Mouse (Mus musculus) hindbrain, embryonic 12.5 days (tissue): ENCODE measurements around the gene Cyp11a1. TPM values are rescaled to one million over a fixed set of nuclear protein-coding genes. Genes with fewer than 3 reads are reported as not detected.

Experiments
- ATAC-seq: fragments of 200-750 bp; cut with Nextera tagmentation; 2 replicates; pipeline ENCODE4 v1.8.0; 2017; ENCODE audit warnings: moderate TSS enrichment; ENCODE audit not compliant: low FRiP score
- H3K27ac ChIP-seq: fragments of 300-500 bp; sonication (generic); 2 replicates; pipeline ENCODE4 v1.5.1; 2016; ENCODE audit warnings: mild to moderate bottlenecking
- H3K27me3 ChIP-seq: fragments of 300-500 bp; sonication (generic); 2 replicates; pipeline ENCODE4 v1.6.1; 2016; ENCODE audit warnings: mild to moderate bottlenecking
- H3K36me3 ChIP-seq: fragments of 300-500 bp; sonication (generic); 2 replicates; pipeline ENCODE4 v1.6.1; 2016; ENCODE audit warnings: mild to moderate bottlenecking
- H3K4me1 ChIP-seq: fragments of 300-500 bp; sonication (generic); 2 replicates; pipeline ENCODE4 v1.6.1; 2016
- H3K4me2 ChIP-seq: fragments of 300-500 bp; sonication (generic); replicated peaks from 2 replicates; pipeline ENCODE4 v1.6.1; 2016; ENCODE audit warnings: mild to moderate bottlenecking
- H3K4me3 ChIP-seq: fragments of 300-500 bp; sonication (generic); 2 replicates; pipeline ENCODE4 v1.5.1; 2016; ENCODE audit warnings: mild to moderate bottlenecking
- H3K9ac ChIP-seq: fragments of 300-500 bp; sonication (generic); 2 replicates; pipeline ENCODE4 v1.6.1; 2016; ENCODE audit warnings: mild to moderate bottlenecking, moderate library complexity
- H3K9me3 ChIP-seq: fragments of 300-500 bp; sonication (generic); replicated peaks from 2 replicates; pipeline ENCODE4 v1.6.1; 2016; ENCODE audit warnings: mild to moderate bottlenecking
- WGBS: fragments of 180-500 bp; shearing (Covaris S2); methylation state at CpG from one replicate; pipeline ENCODE4 v1.1.7; 2016; 5-methylcytosine and 5-hydroxymethylcytosine counted together
- polyA plus RNA-seq: library from polyadenylated mRNA; unstranded; fragments of >200 nt; fragmentation: Nextera tagmentation; extraction: Ambion mirVana; gene quantifications from 2 replicates; pipeline ENCODE4 v1.2.1, GENCODE M21; 2016

Cyp11a1 gene
- polyA plus RNA-seq, 1 experiment from 2014 or later: 0.17 TPM

DNA sequence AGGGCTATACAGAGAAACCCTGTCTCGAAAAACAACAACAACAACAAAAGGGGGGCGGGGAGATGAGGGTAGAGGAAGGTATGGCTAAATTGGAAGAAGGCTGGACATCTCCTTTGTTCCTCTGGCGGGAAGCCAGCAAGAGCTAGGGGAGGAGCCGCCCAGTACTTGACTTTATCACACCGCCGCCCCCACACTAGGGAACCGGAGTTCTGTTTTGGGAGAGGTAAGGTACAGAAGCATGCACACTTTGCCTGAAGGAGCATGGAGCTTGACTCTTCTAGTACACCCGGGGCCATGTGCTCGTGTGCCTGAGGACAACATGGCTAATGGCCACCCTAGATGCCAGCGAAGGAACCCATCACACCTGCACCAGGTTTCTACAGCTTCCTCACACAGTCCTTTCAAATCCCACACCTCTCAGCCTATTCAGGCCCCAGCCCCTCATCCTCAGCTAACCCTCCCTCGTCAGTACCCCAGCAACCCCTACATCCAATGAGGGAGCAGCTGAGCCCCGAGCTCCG, 8.6 kb upstream of the Cyp11a1 start:
- Histone ChIP-seq H3K9ac (peak overlapping the region; percentile 51), H3K9me3 (no peaks in the 10 kb centered on the region), H3K36me3 (no peaks in the 10 kb centered on the region), H3K4me3 (peak overlapping the region; percentile 32), H3K27me3 (peaks cover 27% of the 10 kb centered on the region), H3K4me1 (peaks cover 14% of the 10 kb centered on the region), H3K4me2 (peak overlapping the region; percentile 60), H3K27ac (no peak overlapping the region)
- 24% methylated on average over 12 of the region's 13 CpGs for WGBS
- ATAC-seq: no peak; the same call in 1 of the 2 replicates

GRCm38 (mm10) chr9:57998032-57998659, 8.1 kb upstream of the Cyp11a1 start:
- Histone ChIP-seq H3K9ac (peak overlapping the region; percentile 51), H3K9me3 (no peaks in the 10 kb centered on the region), H3K36me3 (no peaks in the 10 kb centered on the region), H3K4me3 (peak overlapping the region; percentile 32), H3K4me1 (peaks cover 12% of the 10 kb centered on the region), H3K27me3 (peaks cover 27% of the 10 kb centered on the region), H3K4me2 (peak overlapping the region; percentile 60), H3K27ac (no peak overlapping the region)
- 1% methylated on average over 20 of the region's 20 CpGs for WGBS
- peak; percentile 85 for ATAC-seq

DNA sequence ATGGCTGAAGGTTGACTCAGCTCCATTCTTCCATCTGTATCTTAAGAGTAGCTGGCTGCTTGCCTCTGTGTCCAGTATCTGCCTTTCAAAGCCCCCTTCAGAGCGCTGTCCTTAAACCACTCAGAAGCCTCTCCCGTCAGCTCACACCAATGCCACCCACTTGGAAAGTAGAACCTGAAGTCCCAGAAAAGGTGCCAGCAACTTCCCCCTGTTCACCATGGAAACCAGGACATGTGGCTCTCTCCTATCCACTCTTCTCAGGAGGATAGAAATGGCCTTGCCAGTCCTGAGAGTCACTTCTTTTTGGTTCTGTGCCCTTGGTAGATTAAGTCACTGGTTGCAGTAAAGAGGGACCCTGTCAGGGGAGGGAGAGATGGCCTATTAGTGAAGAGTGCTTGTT, 7.5 kb upstream of the Cyp11a1 start:
- Histone ChIP-seq H3K4me3 (no peak overlapping the region), H3K9me3 (no peaks in the 10 kb centered on the region), H3K27ac (no peak overlapping the region), H3K4me1 (peaks cover 8% of the 10 kb centered on the region), H3K36me3 (no peaks in the 10 kb centered on the region), H3K9ac (no peak overlapping the region), H3K4me2 (no peak overlapping the region), H3K27me3 (peaks cover 27% of the 10 kb centered on the region)
- ATAC-seq: no peak; the same call in 1 of the 2 replicates
- 51% methylated on average over 2 of the region's 2 CpGs for WGBS

- WGBS: 54% methylated on average over 2 of the region's 2 CpGs
- no peak for ATAC-seq
- H3K4me2 ChIP-seq: no peak overlapping the region
Measured at GRCm38 (mm10) chr9:57999676-58000075, 6.5 kb upstream of the Cyp11a1 start.

DNA sequence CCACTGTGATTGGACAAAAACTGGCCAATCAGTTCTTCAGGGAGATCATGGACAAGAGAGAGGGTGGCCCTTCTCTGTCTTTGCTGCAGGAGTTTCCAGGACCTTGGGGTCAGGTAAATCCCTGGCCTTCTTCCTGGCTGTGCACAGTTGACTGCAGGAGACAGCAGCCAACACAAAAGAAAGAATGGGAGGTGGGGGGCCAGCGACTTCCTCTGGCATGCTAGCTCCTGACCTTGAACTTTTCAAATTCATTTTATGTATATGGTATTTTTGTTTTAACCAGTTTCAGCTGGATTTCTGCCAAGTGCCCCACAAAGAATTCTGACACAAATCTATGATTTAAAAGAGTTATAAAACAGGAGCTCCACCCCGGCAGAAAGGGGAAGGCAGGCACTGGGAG, 2.9 kb upstream of the Cyp11a1 start:
- Histone ChIP-seq H3K9ac (no peak overlapping the region), H3K4me3 (no peak overlapping the region), H3K9me3 (no peaks in the 10 kb centered on the region), H3K36me3 (no peaks in the 10 kb centered on the region), H3K27ac (no peak overlapping the region), H3K4me2 (no peak overlapping the region), H3K27me3 (peaks cover 7% of the 10 kb centered on the region), H3K4me1 (peaks cover 3% of the 10 kb centered on the region)
- WGBS: 29% methylated on average over 2 of the region's 2 CpGs
- no peak for ATAC-seq

More at GRCm38 (mm10) chr9:57999676-58000075, 6.5 kb upstream of the Cyp11a1 start:
- Histone ChIP-seq H3K4me1 (peaks cover 8% of the 10 kb centered on the region), H3K9ac (no peak overlapping the region), H3K4me3 (no peak overlapping the region), H3K9me3 (no peaks in the 10 kb centered on the region), H3K27ac (no peak overlapping the region), H3K36me3 (no peaks in the 10 kb centered on the region), H3K27me3 (peaks cover 27% of the 10 kb centered on the region)

- Histone ChIP-seq H3K27ac (peak overlapping the region; percentile 92), H3K36me3 (no peaks in the 10 kb centered on the region), H3K4me3 (peak overlapping the region; percentile 9; the same call in 1 of the 2 replicates), H3K4me2 (peak overlapping the region; percentile 41), H3K9ac (peak overlapping the region; percentile 45), H3K4me1 (peaks cover 17% of the 10 kb centered on the region), H3K27me3 (no peaks in the 10 kb centered on the region), H3K9me3 (no peaks in the 10 kb centered on the region)
- 60% methylated on average over 12 of the region's 12 CpGs for WGBS
- peak; percentile 81 for ATAC-seq
Measured at GRCm38 (mm10) chr9:58008336-58009014, 2.3 kb downstream of the Cyp11a1 start.

DNA sequence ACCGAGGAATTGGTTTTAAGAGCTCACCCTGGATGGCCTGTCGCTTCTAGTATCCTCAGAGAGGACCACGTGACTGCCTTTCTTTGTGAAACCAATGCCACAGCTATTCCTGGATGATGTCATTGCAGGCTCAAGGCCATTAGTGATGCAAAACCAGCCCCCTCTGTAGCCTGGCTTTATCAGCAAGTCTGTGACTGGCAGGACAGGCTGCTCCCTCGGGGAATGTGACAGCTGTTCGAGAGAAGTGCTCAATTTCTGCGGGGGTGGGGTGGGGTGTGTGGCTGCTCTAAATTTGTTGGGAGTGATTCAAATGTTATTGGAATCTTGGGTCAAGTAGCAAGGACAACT, 2.8 kb downstream of the Cyp11a1 start:
- Histone ChIP-seq H3K4me1 (peaks cover 17% of the 10 kb centered on the region), H3K9ac (no peak overlapping the region; the same call in 1 of the 2 replicates), H3K27me3 (no peaks in the 10 kb centered on the region), H3K36me3 (no peaks in the 10 kb centered on the region), H3K4me3 (peak overlapping the region; percentile 9; the same call in 1 of the 2 replicates), H3K27ac (peak overlapping the region; percentile 92), H3K9me3 (no peaks in the 10 kb centered on the region), H3K4me2 (peak overlapping the region; percentile 41)
- 5% methylated on average over 6 of the region's 6 CpGs for WGBS
- peak; percentile 95 for ATAC-seq

DNA sequence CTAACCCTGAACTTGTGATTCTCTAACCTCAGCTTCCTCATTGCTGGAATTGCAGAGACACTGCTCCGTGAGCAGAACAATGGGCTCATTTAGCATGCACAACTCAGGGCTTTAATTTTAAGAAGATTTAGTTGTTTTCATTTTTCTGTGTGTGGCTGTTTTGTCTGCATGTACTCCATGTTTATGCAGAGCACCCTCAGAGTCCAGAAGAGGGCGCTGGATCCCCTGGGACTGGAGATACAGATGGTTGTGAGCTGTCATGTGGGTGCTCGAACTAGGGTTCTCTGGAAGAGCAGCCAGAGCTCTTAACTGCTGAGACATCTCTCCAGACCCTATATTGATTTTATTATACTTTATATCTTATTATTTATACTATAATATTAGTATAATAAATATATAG, 3.4 kb downstream of the Cyp11a1 start:
- Histone ChIP-seq H3K4me3 (no peak overlapping the region), H3K27ac (peak overlapping the region; percentile 92), H3K9ac (no peak overlapping the region), H3K36me3 (no peaks in the 10 kb centered on the region), H3K4me1 (peaks cover 17% of the 10 kb centered on the region), H3K27me3 (no peaks in the 10 kb centered on the region), H3K4me2 (no peak overlapping the region), H3K9me3 (no peaks in the 10 kb centered on the region)
- no peak for ATAC-seq
- WGBS: 42% methylated on average over 3 of the region's 3 CpGs

DNA sequence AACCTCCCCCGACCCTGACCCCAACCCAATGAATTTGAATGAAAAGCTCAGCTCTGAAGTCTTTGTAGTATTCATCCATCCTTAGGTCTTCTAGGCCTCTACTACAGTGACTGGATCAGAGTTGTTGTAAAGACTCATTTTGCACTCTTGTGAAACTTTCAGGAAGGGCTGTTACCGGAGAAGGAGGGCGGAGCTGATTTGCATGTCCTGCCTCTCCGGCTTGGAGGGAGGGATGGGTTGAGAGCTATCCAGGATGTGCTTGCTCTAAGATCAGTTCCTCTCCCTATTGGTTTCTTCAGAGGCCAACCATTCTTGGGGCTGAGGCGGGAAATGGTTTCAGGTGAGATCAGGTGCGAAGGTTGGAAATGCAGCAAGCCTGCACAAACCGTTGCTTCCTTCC, 4.8 kb downstream of the Cyp11a1 start:
- Histone ChIP-seq H3K36me3 (no peaks in the 10 kb centered on the region), H3K27me3 (no peaks in the 10 kb centered on the region; the same call in 1 of the 2 replicates), H3K4me1 (peaks cover 17% of the 10 kb centered on the region), H3K27ac (no peak overlapping the region; the same call in 1 of the 2 replicates), H3K4me2 (no peak overlapping the region), H3K9me3 (no peaks in the 10 kb centered on the region), H3K4me3 (no peak overlapping the region), H3K9ac (no peak overlapping the region)
- ATAC-seq: no peak
- 36% methylated on average over 7 of the region's 7 CpGs for WGBS

DNA sequence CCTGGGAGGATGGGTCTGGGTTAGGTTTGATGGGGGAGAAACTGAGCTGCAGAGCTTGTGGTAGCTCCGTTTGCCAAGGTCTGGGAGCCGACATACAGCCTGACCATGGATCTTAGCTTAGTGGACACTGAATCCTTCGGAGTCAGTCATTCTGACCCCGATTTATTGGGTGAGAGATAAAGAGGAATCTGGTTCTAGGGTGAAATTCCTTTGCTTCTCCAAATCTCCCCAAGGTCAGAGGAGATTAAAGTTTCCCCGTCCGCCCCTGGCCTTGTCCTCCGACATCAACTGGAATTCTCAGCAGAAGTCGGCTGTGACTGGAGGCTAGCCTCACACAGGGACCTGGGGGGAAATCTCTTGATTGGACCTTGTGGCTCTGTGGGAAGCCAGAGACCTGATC, 5.3 kb downstream of the Cyp11a1 start:
- Histone ChIP-seq H3K9me3 (no peaks in the 10 kb centered on the region), H3K27me3 (no peaks in the 10 kb centered on the region; the same call in 1 of the 2 replicates), H3K27ac (no peak overlapping the region), H3K36me3 (no peaks in the 10 kb centered on the region), H3K4me2 (no peak overlapping the region), H3K4me3 (no peak overlapping the region), H3K9ac (no peak overlapping the region), H3K4me1 (peaks cover 17% of the 10 kb centered on the region)
- ATAC-seq: no peak
- WGBS: 83% methylated on average over 8 of the region's 8 CpGs

DNA sequence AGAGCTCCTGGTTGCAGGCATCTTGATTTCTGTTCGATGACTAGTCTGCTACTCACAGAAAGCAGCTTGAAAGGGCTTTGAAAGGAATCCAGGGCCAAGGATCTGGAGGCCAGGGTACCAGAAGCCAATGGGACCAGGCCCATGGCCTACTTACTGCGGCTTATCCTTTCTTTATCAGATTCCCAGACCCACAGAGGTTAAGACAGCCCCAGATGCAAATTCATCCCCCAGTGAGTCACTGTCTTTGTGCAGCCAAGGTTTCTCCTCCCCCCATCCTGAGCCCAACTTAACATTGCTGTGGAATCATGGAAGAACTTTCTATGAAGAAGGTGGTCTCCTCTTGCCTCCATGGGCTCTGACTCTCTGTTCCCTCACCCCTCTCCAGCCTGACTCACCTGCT, 6.3 kb downstream of the Cyp11a1 start:
- Histone ChIP-seq H3K9me3 (no peaks in the 10 kb centered on the region), H3K9ac (no peak overlapping the region), H3K4me1 (peaks cover 17% of the 10 kb centered on the region), H3K4me3 (no peak overlapping the region), H3K27me3 (no peaks in the 10 kb centered on the region; the same call in 1 of the 2 replicates), H3K4me2 (no peak overlapping the region), H3K27ac (no peak overlapping the region), H3K36me3 (no peaks in the 10 kb centered on the region)
- no peak for ATAC-seq
- WGBS: 75% methylated on average over 2 of the region's 2 CpGs

- 56% methylated on average over 2 of the region's 2 CpGs for WGBS
- no peak for ATAC-seq
- Histone ChIP-seq H3K4me3 (no peak overlapping the region), H3K27me3 (no peaks in the 10 kb centered on the region; the same call in 1 of the 2 replicates), H3K4me2 (no peak overlapping the region), H3K4me1 (peaks cover 17% of the 10 kb centered on the region), H3K9me3 (no peaks in the 10 kb centered on the region), H3K27ac (no peak overlapping the region), H3K36me3 (no peaks in the 10 kb centered on the region), H3K9ac (no peak overlapping the region)
Measured at GRCm38 (mm10) chr9:58012935-58013334, 6.7 kb downstream of the Cyp11a1 start.
